In genomic region chr8:116116625-116117024, GRCm38 (mm10) we compare ENCODE assay signal across 10 mouse cellular contexts.
DNase-seq lines count a peak whose midpoint lies in the region; ATAC-seq lines count a peak whose summit lies in the region.
"Had no signal": no experiment of that assay in that cellular context is flagged by ENCODE, and none has a peak within 500 bp of the region (broad histone marks: within the 10 kb centered on the region; RNA-seq: fewer than 3 reads in every experiment).

No protein-coding gene starts in this region.

- DNase-seq in kidney, adult 8-10 months = no peak
- DNase-seq in ovary, postnatal 14 days (ENCODE audit: low spot score) = no peak
- DNase-seq in right cerebral cortex, postnatal 25 days = no peak
- no peak for DNase-seq in gastrocnemius, postnatal 14 days

- peak; percentile 54 for ATAC-seq in kidney, embryonic 15.5 days (replicated peaks; ENCODE audit: low FRiP score)
- ATAC-seq in forebrain, embryonic 12.5 days (ENCODE audit: low FRiP score) = peak; percentile 81; the same call in 1 of the 2 replicates
- peak; percentile 63 for ATAC-seq in hindbrain, embryonic 12.5 days (ENCODE audit: low FRiP score)
- ATAC-seq in midbrain, embryonic 16.5 days = peak; percentile 48; the same call in 1 of the 2 replicates
- ATAC-seq: liver, embryonic 12.5 days had no signal

- no peaks in the 10 kb centered on the region for H3K9me3 ChIP-seq in kidney, embryonic 15.5 days (replicated peaks)
- H3K9me3 ChIP-seq in forebrain, embryonic 12.5 days = no peaks in the 10 kb centered on the region
- no peaks in the 10 kb centered on the region for H3K9me3 ChIP-seq in hindbrain, embryonic 12.5 days (replicated peaks)
- no peaks in the 10 kb centered on the region for H3K9me3 ChIP-seq in midbrain, embryonic 16.5 days (replicated peaks; ENCODE audit: control insufficient read depth, low read length, poor library complexity, severe bottlenecking)
- H3K9me3 ChIP-seq: liver, embryonic 12.5 days had no signal

- peaks cover 25% of the 10 kb centered on the region for H3K4me1 ChIP-seq in kidney, embryonic 15.5 days
- H3K4me1 ChIP-seq in forebrain, embryonic 12.5 days = peaks cover 13% of the 10 kb centered on the region
- H3K4me1 ChIP-seq in hindbrain, embryonic 12.5 days = peaks cover 6% of the 10 kb centered on the region; the same call in 1 of the 2 replicates
- H3K4me1 ChIP-seq in midbrain, embryonic 16.5 days (ENCODE audit: control insufficient read depth, insufficient read depth, low read length) = peaks cover 6% of the 10 kb centered on the region; the same call in 1 of the 2 replicates
- H3K4me1 ChIP-seq: liver, embryonic 12.5 days had no signal

- intact Hi-C loops in gastrocnemius, postnatal 14 days (cut with DNase I; ENCODE audit: low total_unique reads) = no loop called here

- no peaks in the 10 kb centered on the region for H3K36me3 ChIP-seq in kidney, embryonic 15.5 days
- H3K36me3 ChIP-seq in forebrain, embryonic 12.5 days (replicated peaks) = no peaks in the 10 kb centered on the region
- no peaks in the 10 kb centered on the region for H3K36me3 ChIP-seq in hindbrain, embryonic 12.5 days
- H3K36me3 ChIP-seq in midbrain, embryonic 16.5 days (ENCODE audit: control insufficient read depth, insufficient read depth, low read length) = no peaks in the 10 kb centered on the region
- H3K36me3 ChIP-seq: liver, embryonic 12.5 days had no signal

- H3K27me3 ChIP-seq in kidney, embryonic 15.5 days = no peaks in the 10 kb centered on the region
- peaks cover 13% of the 10 kb centered on the region for H3K27me3 ChIP-seq in forebrain, embryonic 12.5 days
- peaks cover 7% of the 10 kb centered on the region; the same call in 1 of the 2 replicates for H3K27me3 ChIP-seq in hindbrain, embryonic 12.5 days
- H3K27me3 ChIP-seq in midbrain, embryonic 16.5 days (ENCODE audit: control insufficient read depth, insufficient read depth, low read depth, low read length) = no peaks in the 10 kb centered on the region
- H3K27me3 ChIP-seq: liver, embryonic 12.5 days had no signal

- no peak overlapping the region for H3K9ac ChIP-seq in kidney, embryonic 15.5 days
- H3K9ac ChIP-seq in forebrain, embryonic 12.5 days = no peak overlapping the region
- H3K9ac ChIP-seq in hindbrain, embryonic 12.5 days = no peak overlapping the region
- H3K9ac ChIP-seq in midbrain, embryonic 16.5 days (ENCODE audit: low read depth, low read length) = no peak overlapping the region
- H3K9ac ChIP-seq: liver, embryonic 12.5 days had no signal

- H3K4me2 ChIP-seq in kidney, embryonic 15.5 days = no peak overlapping the region
- peak overlapping the region; percentile 46; the same call in 1 of the 2 replicates for H3K4me2 ChIP-seq in forebrain, embryonic 12.5 days
- peak overlapping the region; percentile 24; the same call in 1 of the 2 replicates for H3K4me2 ChIP-seq in hindbrain, embryonic 12.5 days (replicated peaks)
- H3K4me2 ChIP-seq in midbrain, embryonic 16.5 days (ENCODE audit: low read length) = no peak overlapping the region
- H3K4me2 ChIP-seq: liver, embryonic 12.5 days had no signal

- no peak overlapping the region for H3K27ac ChIP-seq in kidney, embryonic 15.5 days
- H3K27ac ChIP-seq in forebrain, embryonic 12.5 days = no peak overlapping the region
- no peak overlapping the region for H3K27ac ChIP-seq in hindbrain, embryonic 12.5 days
- H3K27ac ChIP-seq in midbrain, embryonic 16.5 days (ENCODE audit: low read length) = no peak overlapping the region
- H3K27ac ChIP-seq: gastrocnemius, adult 2 months; liver, embryonic 12.5 days had no signal

- H3K4me3 ChIP-seq in kidney, embryonic 15.5 days (replicated peaks) = no peak overlapping the region
- H3K4me3 ChIP-seq in forebrain, embryonic 12.5 days (replicated peaks) = no peak overlapping the region
- no peak overlapping the region for H3K4me3 ChIP-seq in hindbrain, embryonic 12.5 days
- no peak overlapping the region for H3K4me3 ChIP-seq in midbrain, embryonic 16.5 days (ENCODE audit: low read depth, low read length)
- H3K4me3 ChIP-seq: liver, embryonic 12.5 days had no signal

- WGBS in kidney, embryonic 15.5 days = 30% methylated on average over 7 of the region's 7 CpGs
- WGBS in forebrain, embryonic 12.5 days = 36% methylated on average over 7 of the region's 7 CpGs
- 21% methylated on average over 7 of the region's 7 CpGs for WGBS in hindbrain, embryonic 12.5 days
- WGBS in midbrain, embryonic 16.5 days = 22% methylated on average over 7 of the region's 7 CpGs

Comparison
In these comparisons a context has a peak if more than half of its experiments do, and no peak if none do; other contexts are left out.
1. H3K4me2 ChIP-seq: peak in forebrain, embryonic 12.5 days (single experiment) and hindbrain, embryonic 12.5 days (single experiment); none in kidney, embryonic 15.5 days (single experiment) and midbrain, embryonic 16.5 days (single experiment).
2. Peak in every context shown above with its lines, with median percentiles within 50 percentile points of each other: ATAC-seq.